8 mouse cellular contexts compared by ENCODE assay signal in genomic region chr19:46327531-46328064, GRCm38 (mm10). TPM values are rescaled to one million over a fixed set of nuclear protein-coding genes. Genes with fewer than 3 reads are reported as not detected.
DNase-seq lines count a peak whose midpoint lies in the region; ATAC-seq and TF ChIP-seq lines count a peak whose summit lies in the region.

No protein-coding gene starts in this region.

- peaks cover 21% of the 10 kb centered on the region for H3K4me1 ChIP-seq in thymus, adult 2 months (replicated peaks; ENCODE audit: control insufficient read depth, insufficient read depth, low read length)
- H3K4me1 ChIP-seq in limb, embryonic 15.5 days: peaks cover 33% of the 10 kb centered on the region

- no peak overlapping the region for H3K9ac ChIP-seq in limb, embryonic 15.5 days

- no peak for ATAC-seq in limb, embryonic 15.5 days (ENCODE audit: insufficient number of reproducible peaks, low FRiP score, low TSS enrichment, low read depth)

- TF ChIP-seq POLR2A in thymus, adult 2 months (IDR thresholded peaks at IDR 0.05; ENCODE audit: control insufficient read depth, extremely low read depth, insufficient read depth, low read length, poor library complexity): no peak

- 39% methylated on average over 14 of the region's 14 CpGs for WGBS in thymus, adult 2 months
- 32% methylated on average over 14 of the region's 14 CpGs for WGBS in limb, embryonic 15.5 days

- no peak for TF ChIP-seq CTCF in gastrocnemius, adult 2 months (IDR thresholded peaks at IDR 0.05)
- no peak for TF ChIP-seq CTCF in thymus, adult 2 months (IDR thresholded peaks at IDR 0.05; ENCODE audit: borderline replicate concordance, control insufficient read depth, extremely low read depth, insufficient read depth, low read length, poor library complexity)

- no peaks in the 10 kb centered on the region for H3K36me3 ChIP-seq in thymus, adult 2 months (ENCODE audit: control insufficient read depth, insufficient read depth, low read length)
- peaks cover 26% of the 10 kb centered on the region for H3K36me3 ChIP-seq in limb, embryonic 15.5 days

- peak overlapping the region; percentile 100 for H3K4me2 ChIP-seq in limb, embryonic 15.5 days

- peak overlapping the region; percentile 75 for H3K4me3 ChIP-seq in gastrocnemius, adult 2 months
- peak overlapping the region; percentile 77 for H3K4me3 ChIP-seq in thymus, adult 2 months (ENCODE audit: control insufficient read depth, insufficient read depth, low read length)
- H3K4me3 ChIP-seq in limb, embryonic 15.5 days: peak overlapping the region; percentile 75

- intact Hi-C loops in gastrocnemius, adult 2 months (cut with DNase I): no loop called here

- peak overlapping the region; percentile 95 for H3K27ac ChIP-seq in gastrocnemius, adult 2 months
- no peak overlapping the region for H3K27ac ChIP-seq in thymus, adult 2 months (ENCODE audit: control insufficient read depth, insufficient read depth, low read length)
- peak overlapping the region; percentile 90; the same call in 1 of the 2 replicates for H3K27ac ChIP-seq in limb, embryonic 15.5 days

- DNase-seq in gastrocnemius, adult 2 months: no peak
- DNase-seq in gastrocnemius, postnatal 25 days: no peak
- no peak for DNase-seq in thymus, adult 2 months
- DNase-seq in thymus, postnatal 36 days: no peak
- DNase-seq in ovary, postnatal 36 days (ENCODE audit: low spot score): no peak
- DNase-seq in embryo, embryonic 11 days: no peak
- DNase-seq in right cerebral cortex, adult 2 months (ENCODE audit: low spot score in 2 of 2): no peak

- no peaks in the 10 kb centered on the region; the same call in 1 of the 2 replicates for H3K27me3 ChIP-seq in thymus, adult 2 months (ENCODE audit: control insufficient read depth, insufficient read depth, low read length)
- peaks cover 55% of the 10 kb centered on the region for H3K27me3 ChIP-seq in limb, embryonic 15.5 days

- H3K9me3 ChIP-seq in limb, embryonic 15.5 days: no peaks in the 10 kb centered on the region

RNA-seq across cellular contexts. Expression of gene Fbxl15, which starts 0.4 kb away (rescaled TPM):
- total RNA-seq in gastrocnemius, adult 2 months (2021): 1 to 10 TPM; 2.9 to 3.8 TPM
- 1 to 10 TPM; 2.9 TPM for total RNA-seq in gastrocnemius, postnatal 25 days (2021)
- 13.5 and 15.2 TPM in 2 replicates for polyA plus RNA-seq in thymus, adult 2 months (2012; rRNA removed)
- polyA plus RNA-seq in limb, embryonic 15.5 days (2015; fragmentation: Nextera tagmentation; extraction: Ambion mirVana): 12.8 and 13.2 TPM in 2 replicates

RNA-seq across cellular contexts. Expression of gene Psd, which starts 0.6 kb away (rescaled TPM):
- under 1 TPM; 0.14 to 0.36 TPM for total RNA-seq in gastrocnemius, adult 2 months (2021)
- under 1 TPM; 0.28 to 0.54 TPM for total RNA-seq in gastrocnemius, postnatal 25 days (2021)
- 1.5 and 1.6 TPM in 2 replicates for polyA plus RNA-seq in thymus, adult 2 months (2012; rRNA removed)
- polyA plus RNA-seq in limb, embryonic 15.5 days (2015; fragmentation: Nextera tagmentation; extraction: Ambion mirVana): 5.5 and 5.8 TPM in 2 replicates

RNA-seq across cellular contexts. Expression of gene Cuedc2, which starts 10.9 kb away (rescaled TPM):
- total RNA-seq in gastrocnemius, adult 2 months (2021): 10 to 100 TPM; 58.2 to 67.6 TPM
- total RNA-seq in gastrocnemius, postnatal 25 days (2021): 10 to 100 TPM; 56.1 to 56.5 TPM
- 85.4 and 105 TPM in 2 replicates for polyA plus RNA-seq in thymus, adult 2 months (2012; rRNA removed)
- polyA plus RNA-seq in limb, embryonic 15.5 days (2015; fragmentation: Nextera tagmentation; extraction: Ambion mirVana): 150 and 176 TPM in 2 replicates

RNA-seq across cellular contexts. Expression of gene Mfsd13a, which starts 13.3 kb away (rescaled TPM):
- 1 to 10 TPM in 1 of 2 experiments, under 1 TPM in 1; 0.82 to 1.2 TPM for total RNA-seq in gastrocnemius, adult 2 months (2021)
- 1 to 10 TPM; 1.0 to 1.2 TPM for total RNA-seq in gastrocnemius, postnatal 25 days (2021)
- polyA plus RNA-seq in thymus, adult 2 months (2012; rRNA removed): 16.8 and 20.6 TPM in 2 replicates
- polyA plus RNA-seq in limb, embryonic 15.5 days (2015; fragmentation: Nextera tagmentation; extraction: Ambion mirVana): 3.1 and 3.6 TPM in 2 replicates

RNA-seq across cellular contexts. Expression of gene 2310034G01Rik, which starts 22.5 kb away (rescaled TPM):
- under 1 TPM; 0.17 to 0.18 TPM for total RNA-seq in gastrocnemius, adult 2 months (2021)
- under 1 TPM; 0.33 to 0.38 TPM for total RNA-seq in gastrocnemius, postnatal 25 days (2021)
- polyA plus RNA-seq in thymus, adult 2 months (2012; rRNA removed): 0.38 and 0.43 TPM in 2 replicates
- polyA plus RNA-seq in limb, embryonic 15.5 days (2015; fragmentation: Nextera tagmentation; extraction: Ambion mirVana): 1.5 and 2.1 TPM in 2 replicates
